Mouse (Mus musculus): ENCODE measurements around the gene Stk16. TPM values are rescaled to one million over a fixed set of nuclear protein-coding genes. Genes with fewer than 3 reads are reported as not detected.

The Stk16 gene
- polyA plus RNA-seq, 1 experiment from 2014 or later, result 116 TPM

Small RNAs within 50 kb of the gene (microRNA-seq; reads per million reads assigned to microRNA genes)
- not detected for gene Gm27943

Other genes with a start within 250 kb of the Stk16 start
- 8.3 and 10.5 TPM in 2 replicates for gene Nhej1, start 85.6 kb upstream of the Stk16 start, polyA plus RNA-seq (2014; fragmentation: Nextera tagmentation; extraction: Ambion mirVana)
- gene Slc23a3, start 76.9 kb upstream of the Stk16 start, polyA plus RNA-seq (2014; fragmentation: Nextera tagmentation; extraction: Ambion mirVana), result 1.4 and 1.8 TPM in 2 replicates
- gene Cnppd1, start 68.1 kb upstream of the Stk16 start, polyA plus RNA-seq (2014; fragmentation: Nextera tagmentation; extraction: Ambion mirVana), result 41.6 and 41.7 TPM in 2 replicates
- 50.1 and 51.1 TPM in 2 replicates for gene Retreg2, start 68.1 kb upstream of the Stk16 start, polyA plus RNA-seq (2014; fragmentation: Nextera tagmentation; extraction: Ambion mirVana)
- gene Zfand2b, start 42.2 kb upstream of the Stk16 start, polyA plus RNA-seq (2014; fragmentation: Nextera tagmentation; extraction: Ambion mirVana), result 36.5 and 38.8 TPM in 2 replicates
- 17.8 and 21.7 TPM in 2 replicates for gene Abcb6, start 30.4 kb upstream of the Stk16 start, polyA plus RNA-seq (2014; fragmentation: Nextera tagmentation; extraction: Ambion mirVana)
- 20.2 and 23.0 TPM in 2 replicates for gene Ankzf1, start 18.7 kb upstream of the Stk16 start, polyA plus RNA-seq (2014; fragmentation: Nextera tagmentation; extraction: Ambion mirVana)
- 24.0 and 26.3 TPM in 2 replicates for gene Atg9a, start 18.6 kb upstream of the Stk16 start, polyA plus RNA-seq (2014; fragmentation: Nextera tagmentation; extraction: Ambion mirVana)
- gene Glb1l, start within 50 bp of the Stk16 start, polyA plus RNA-seq (2014; fragmentation: Nextera tagmentation; extraction: Ambion mirVana), result 15.1 and 19.2 TPM in 2 replicates
- gene Tuba4a, start 9.0 kb downstream of the Stk16 start, polyA plus RNA-seq (2014; fragmentation: Nextera tagmentation; extraction: Ambion mirVana), result 68.7 and 86.5 TPM in 2 replicates
- not detected in 2 replicates for gene A630095N17Rik, start 21.3 kb downstream of the Stk16 start, polyA plus RNA-seq (2014; fragmentation: Nextera tagmentation; extraction: Ambion mirVana)
- 14.2 TPM in 2 replicates for gene Dnajb2, start 25.6 kb downstream of the Stk16 start, polyA plus RNA-seq (2014; fragmentation: Nextera tagmentation; extraction: Ambion mirVana)
- gene Ptprn, start 53.7 kb downstream of the Stk16 start, polyA plus RNA-seq (2014; fragmentation: Nextera tagmentation; extraction: Ambion mirVana), result 2.9 and 3.4 TPM in 2 replicates
- 13.0 and 13.4 TPM in 2 replicates for gene Resp18, start 67.6 kb downstream of the Stk16 start, polyA plus RNA-seq (2014; fragmentation: Nextera tagmentation; extraction: Ambion mirVana)
- 133 and 137 TPM in 2 replicates for gene Dnpep, start 107.2 kb downstream of the Stk16 start, polyA plus RNA-seq (2014; fragmentation: Nextera tagmentation; extraction: Ambion mirVana)
- 72.4 and 73.2 TPM in 2 replicates for gene Des, start 149.5 kb downstream of the Stk16 start, polyA plus RNA-seq (2014; fragmentation: Nextera tagmentation; extraction: Ambion mirVana)
- gene Speg, start 164.5 kb downstream of the Stk16 start, polyA plus RNA-seq (2014; fragmentation: Nextera tagmentation; extraction: Ambion mirVana), result 46.7 and 55.2 TPM in 2 replicates
- gene Gmppa, start 225.1 kb downstream of the Stk16 start, polyA plus RNA-seq (2014; fragmentation: Nextera tagmentation; extraction: Ambion mirVana), result 69.4 and 72.1 TPM in 2 replicates
- gene Asic4, start 239.6 kb downstream of the Stk16 start, polyA plus RNA-seq (2014; fragmentation: Nextera tagmentation; extraction: Ambion mirVana), result 0.47 and 1.0 TPM in 2 replicates